Mouse (Mus musculus) CH12.LX (cell line): ENCODE results near the gene Wdr63. TPM values are rescaled to one million over a fixed set of nuclear protein-coding genes. Genes with fewer than 3 reads are reported as not detected.
A peak's percentile ranks its signal among the peaks of the same experiment; 100 is the strongest.

Experiments used
- DNase-seq: peaks from one replicate; pipeline ENCODE4 v3.0.0-alpha.2; 2013; ENCODE audit errors: extremely low read depth
- H3K27ac ChIP-seq: 2 replicates; pipeline ENCODE4 v1.5.1; 2012; ENCODE audit warnings: low read depth, mild to moderate bottlenecking, control low read depth, moderate library complexity; ENCODE audit not compliant: insufficient read depth
- H3K27me3 ChIP-seq: replicated peaks from 2 replicates; pipeline ENCODE3; 2012; ENCODE audit warnings: inconsistent platforms
- H3K36me3 ChIP-seq, 2 experiments: replicated peaks in 1 of 2; 2 replicates each; pipeline versions ENCODE3 to v1.6.1; 2012; ENCODE audit warnings: inconsistent platforms in 1 of 2, low read length in 1 of 2, mild to moderate bottlenecking in 1 of 2, mixed read lengths in 1 of 2, moderate library complexity in 1 of 2; ENCODE audit not compliant: control insufficient read depth in 1 of 2, insufficient read depth in 1 of 2
- H3K4me1 ChIP-seq, 2 experiments: 2 replicates each; pipeline ENCODE4 v1.6.1; 2012; ENCODE audit warnings: inconsistent platforms in 1 of 2, moderate library complexity in 1 of 2; ENCODE audit not compliant: insufficient read depth in 2 of 2, control insufficient read depth in 1 of 2
- H3K4me2 ChIP-seq: 2 replicates; pipeline ENCODE4 v1.6.1; 2012; ENCODE audit warnings: low read depth, mild to moderate bottlenecking, control low read depth; ENCODE audit not compliant: poor library complexity, insufficient read depth, severe bottlenecking
- H3K4me3 ChIP-seq, 3 experiments: fragments of 150-350 bp in 1 of 3; sonication (generic) in 1 of 3; replicated peaks in 1 of 3; 2 replicates each; pipeline versions ENCODE3 to v1.5.1; 2011 to 2012; ENCODE audit warnings: low read depth in 2 of 3, low read length in 2 of 3, mild to moderate bottlenecking in 2 of 3, moderate library complexity in 2 of 3, control low read depth in 1 of 3, improper control_type of control experiment in 1 of 3, inconsistent platforms in 1 of 3, mixed read lengths in 1 of 3; ENCODE audit not compliant: poor library complexity in 1 of 3
- H3K79me2 ChIP-seq: replicated peaks from 2 replicates; pipeline ENCODE4 v1.6.1; 2012; ENCODE audit warnings: mild to moderate bottlenecking, moderate library complexity; ENCODE audit not compliant: control insufficient read depth, poor library complexity, insufficient read depth, severe bottlenecking; ENCODE audit errors: extremely low read depth
- H3K9ac ChIP-seq: 2 replicates; pipeline ENCODE4 v1.6.1; 2012; ENCODE audit warnings: low read depth, mild to moderate bottlenecking, control low read depth, moderate library complexity; ENCODE audit not compliant: insufficient read depth
- H3K9me3 ChIP-seq: replicated peaks from 2 replicates; pipeline ENCODE3; 2012; ENCODE audit warnings: low read length, inconsistent platforms, mixed read lengths
- BHLHE40 ChIP-seq: IDR thresholded peaks from 2 replicates; pipeline ENCODE4 v1.6.1; 2011; ENCODE audit warnings: mild to moderate bottlenecking, low read depth, low read length, improper control_type of control experiment
- CHD1 ChIP-seq: IDR thresholded peaks from 2 replicates; pipeline ENCODE4 v1.6.1; 2012; ENCODE audit warnings: low read depth, low read length, improper control_type of control experiment, inconsistent platforms
- CHD2 ChIP-seq: IDR thresholded peaks from 2 replicates; pipeline ENCODE4 v1.6.1; 2011; ENCODE audit warnings: low read length, improper control_type of control experiment
- CTCF ChIP-seq, 2 experiments: IDR thresholded peaks in 1 of 2; conservative IDR thresholded peaks in 1 of 2; 2 replicates each; pipeline ENCODE4 v1.5.1; 2011 to 2012; ENCODE audit warnings: low read depth in 2 of 2, low read length in 2 of 2, improper control_type of control experiment in 1 of 2, inconsistent platforms in 1 of 2, mild to moderate bottlenecking in 1 of 2, moderate library complexity in 1 of 2
- E2F4 ChIP-seq: IDR thresholded peaks from 2 replicates; pipeline ENCODE4 v1.6.1; 2011; ENCODE audit warnings: low read depth, low read length, improper control_type of control experiment; ENCODE audit not compliant: insufficient replicate concordance
- ELF1 ChIP-seq: IDR thresholded peaks from 2 replicates; pipeline ENCODE4 v1.6.1; 2014; ENCODE audit warnings: low read depth, mild to moderate bottlenecking, inconsistent platforms, low read length, improper control_type of control experiment
- ETS1 ChIP-seq: conservative IDR thresholded peaks from 2 replicates; pipeline ENCODE4 v1.6.1; 2012; ENCODE audit warnings: low read depth, mild to moderate bottlenecking, inconsistent platforms, low read length, improper control_type of control experiment, moderate library complexity
- GABPA ChIP-seq: IDR thresholded peaks from 2 replicates; pipeline ENCODE4 v1.6.1; 2012; ENCODE audit warnings: low read depth, low read length, improper control_type of control experiment, inconsistent platforms; ENCODE audit not compliant: insufficient replicate concordance
- HCFC1 ChIP-seq: IDR thresholded peaks from 2 replicates; pipeline ENCODE4 v1.6.1; 2012; ENCODE audit warnings: low read depth, mild to moderate bottlenecking, inconsistent platforms, low read length, improper control_type of control experiment
- IRF4 ChIP-seq: IDR thresholded peaks from 2 replicates; pipeline ENCODE4 v1.6.1; 2014; ENCODE audit warnings: low read depth, mild to moderate bottlenecking, inconsistent platforms, low read length, improper control_type of control experiment
- JUN ChIP-seq: IDR thresholded peaks from 2 replicates; pipeline ENCODE4 v1.6.1; 2011; ENCODE audit warnings: low read depth, mild to moderate bottlenecking, low read length, improper control_type of control experiment, moderate library complexity; ENCODE audit not compliant: insufficient read depth
- JUND ChIP-seq: conservative IDR thresholded peaks from 2 replicates; pipeline ENCODE4 v1.6.1; 2011; ENCODE audit warnings: low read depth, low read length, improper control_type of control experiment
- KAT2A ChIP-seq: IDR thresholded peaks from 2 replicates; pipeline ENCODE4 v1.6.1; 2012; ENCODE audit warnings: low read length, improper control_type of control experiment, inconsistent platforms; ENCODE audit not compliant: insufficient replicate concordance
- MAFK ChIP-seq: IDR thresholded peaks from 2 replicates; pipeline ENCODE4 v1.6.1; 2011; ENCODE audit warnings: low read length, improper control_type of control experiment; ENCODE audit not compliant: insufficient replicate concordance
- MAX ChIP-seq: IDR thresholded peaks from 2 replicates; pipeline ENCODE4 v1.6.1; 2011; ENCODE audit warnings: low read length, improper control_type of control experiment
- MEF2A ChIP-seq: IDR thresholded peaks from 2 replicates; pipeline ENCODE4 v1.6.1; 2014; ENCODE audit warnings: low read depth, mild to moderate bottlenecking, inconsistent platforms, low read length, improper control_type of control experiment, borderline replicate concordance
- MXI1 ChIP-seq: IDR thresholded peaks from 2 replicates; pipeline ENCODE4 v1.6.1; 2011; ENCODE audit warnings: mild to moderate bottlenecking, low read depth, low read length, improper control_type of control experiment
- MYC ChIP-seq: IDR thresholded peaks from 2 replicates; pipeline ENCODE4 v1.6.1; 2011; ENCODE audit warnings: low read depth, mild to moderate bottlenecking, improper control_type of control experiment, low read length
- NELFE ChIP-seq: IDR thresholded peaks from 2 replicates; pipeline ENCODE4 v1.6.1; 2011; ENCODE audit warnings: low read depth, low read length, improper control_type of control experiment
- PAX5 ChIP-seq: IDR thresholded peaks from 2 replicates; pipeline ENCODE4 v1.6.1; 2012; ENCODE audit warnings: low read length, inconsistent platforms, mixed read lengths
- POLR2A ChIP-seq: IDR thresholded peaks from 2 replicates; pipeline ENCODE4 v1.6.1; 2011; ENCODE audit warnings: low read depth, mild to moderate bottlenecking, improper control_type of control experiment, low read length
- POLR2AphosphoS2 ChIP-seq: IDR thresholded peaks from 2 replicates; pipeline ENCODE4 v1.6.1; 2011; ENCODE audit warnings: low read depth, low read length, improper control_type of control experiment
- RCOR1 ChIP-seq: conservative IDR thresholded peaks from 2 replicates; pipeline ENCODE4 v1.6.1; 2012; ENCODE audit warnings: low read depth, mild to moderate bottlenecking, inconsistent platforms, low read length, improper control_type of control experiment
- SIN3A ChIP-seq: IDR thresholded peaks from 2 replicates; pipeline ENCODE4 v1.6.1; 2012; ENCODE audit warnings: low read length, improper control_type of control experiment, inconsistent platforms
- SMC3 ChIP-seq: IDR thresholded peaks from 2 replicates; pipeline ENCODE4 v1.6.1; 2011; ENCODE audit warnings: low read depth, low read length, improper control_type of control experiment
- TCF12 ChIP-seq: IDR thresholded peaks from 2 replicates; pipeline ENCODE4 v1.6.1; 2014; ENCODE audit warnings: low read depth, mild to moderate bottlenecking, inconsistent platforms, low read length, improper control_type of control experiment
- UBTF ChIP-seq: IDR thresholded peaks from 2 replicates; pipeline ENCODE4 v1.6.1; 2012; ENCODE audit warnings: low read depth, mild to moderate bottlenecking, inconsistent platforms, low read length, improper control_type of control experiment, moderate library complexity
- USF1 ChIP-seq: IDR thresholded peaks from 2 replicates; pipeline ENCODE4 v1.6.1; 2014; ENCODE audit warnings: low read depth, mild to moderate bottlenecking, inconsistent platforms, low read length, improper control_type of control experiment
- USF2 ChIP-seq: conservative IDR thresholded peaks from 2 replicates; pipeline ENCODE4 v1.6.1; 2011; ENCODE audit warnings: low read depth, low read length, improper control_type of control experiment
- ZKSCAN1 ChIP-seq: IDR thresholded peaks from 2 replicates; pipeline ENCODE4 v1.6.1; 2012; ENCODE audit warnings: low read depth, inconsistent platforms, low read length, improper control_type of control experiment, borderline replicate concordance
- ZMIZ1 ChIP-seq: IDR thresholded peaks from 2 replicates; pipeline ENCODE4 v1.6.1; 2012; ENCODE audit warnings: low read depth, mild to moderate bottlenecking, inconsistent platforms, low read length, improper control_type of control experiment
- ZNF384 ChIP-seq: IDR thresholded peaks from 2 replicates; pipeline ENCODE4 v1.6.1; 2012; ENCODE audit warnings: low read depth, low read length, improper control_type of control experiment, inconsistent platforms
- dilution Hi-C: fragments of 300-500 bp; cut with MboI; formaldehyde crosslinking; loops from 2 replicates; pipeline ENCODE4 v1.14.3; 2020; ENCODE audit warnings: low sequenced_read_pairs; ENCODE audit not compliant: extremely low pct_unique_long_range_greater_than_20kb, extremely low pct_ligation_motif_present
- in situ Hi-C: fragments of 300-500 bp; cut with MboI; formaldehyde crosslinking; loops from 3 replicates; pipeline ENCODE4 v1.14.3; 2019; ENCODE audit warnings: low sequenced_read_pairs, low pct_ligation_motif_present, low pct_unique_long_range_greater_than_20kb, mixed read lengths
- polyA plus RNA-seq: library from polyadenylated mRNA; unstranded; fragments of >175 nt; gene quantifications from 2 replicates; pipeline ENCODE4 v1.2.1, GENCODE M21; 2012; ENCODE audit warnings: low read depth; ENCODE audit not compliant: insufficient read length
- total RNA-seq, 2 experiments: library from RNA; depleted of rRNA; stranded (reverse); fragments of 300-350 nt in 1 of 2; fragments of >200 nt in 1 of 2; gene quantifications; 2 replicates each; pipeline ENCODE4 v1.2.3; 2012 to 2014

Gene Wdr63
- total and polyA plus RNA-seq, 3 experiments = not detected

GRCm38 (mm10) chr3:146140276-146140675, 32.3 kb upstream of the Wdr63 start:
- dilution Hi-C loops (no loop called here), in situ Hi-C loops (no loop called here)
- no peak overlapping the region for H3K9ac ChIP-seq
- no peaks in the 10 kb centered on the region for H3K27me3 ChIP-seq
- no peaks in the 10 kb centered on the region for H3K79me2 ChIP-seq
- no peak for TF ChIP-seq RCOR1
- TF ChIP-seq POLR2A = no peak
- no peak for TF ChIP-seq ETS1
- no peak for TF ChIP-seq KAT2A
- no peak for TF ChIP-seq UBTF
- TF ChIP-seq MXI1 = no peak
- no peak for TF ChIP-seq BHLHE40
- no peak for TF ChIP-seq GABPA
- no peaks in the 10 kb centered on the region for H3K9me3 ChIP-seq
- H3K27ac ChIP-seq = no peak overlapping the region
- no peak for DNase-seq
- H3K4me1 ChIP-seq = peaks cover 9 to 19% of the 10 kb centered on the region in 2 experiments
- H3K36me3 ChIP-seq = peaks cover 0 to 10% of the 10 kb centered on the region in 2 experiments
- H3K4me2 ChIP-seq = no peak overlapping the region
- H3K4me3 ChIP-seq = no peak overlapping the region

GRCm38 (mm10) chr3:146136422-146136821, 28.5 kb upstream of the Wdr63 start:
- dilution Hi-C loops (no loop called here), in situ Hi-C loops (loop anchor here (5.0 kb wide), 1 partner anchor 41 kb away; no protein-coding TSS in a partner anchor)
- H3K27ac ChIP-seq = no peak overlapping the region
- peaks cover 15 to 28% of the 10 kb centered on the region in 2 experiments for H3K4me1 ChIP-seq
- no peaks in the 10 kb centered on the region for H3K79me2 ChIP-seq
- no peak overlapping the region for H3K4me3 ChIP-seq
- H3K36me3 ChIP-seq = peaks cover 2 to 19% of the 10 kb centered on the region in 2 experiments
- H3K9ac ChIP-seq = no peak overlapping the region
- H3K4me2 ChIP-seq = no peak overlapping the region
- H3K27me3 ChIP-seq = no peaks in the 10 kb centered on the region
- peaks cover 12% of the 10 kb centered on the region for H3K9me3 ChIP-seq
- DNase-seq = peak; percentile 60
- no peak for TF ChIP-seq USF2
- no peak for TF ChIP-seq JUN
- no peak for TF ChIP-seq JUND
- peak; percentile 41; the same call in 1 of the 2 replicates for TF ChIP-seq HCFC1
- TF ChIP-seq MAX = peak; percentile 52; the same call in 1 of the 2 replicates
- peak; percentile 94 for TF ChIP-seq SMC3
- TF ChIP-seq NELFE = peak; percentile 68; the same call in 1 of the 2 replicates
- no peak for TF ChIP-seq USF1
- peak; percentile 70 for TF ChIP-seq IRF4
- TF ChIP-seq KAT2A = 0 out of 2 replicates have a peak, but pooled peaks have one; percentile 35
- TF ChIP-seq SIN3A = peak; percentile 55; the same call in 1 of the 2 replicates
- peak; percentile 33; the same call in 1 of the 2 replicates for TF ChIP-seq TCF12
- TF ChIP-seq PAX5 = no peak
- TF ChIP-seq MAFK = no peak
- TF ChIP-seq ZNF384 = no peak; the same call in 1 of the 2 replicates
- no peak for TF ChIP-seq ELF1
- no peak for TF ChIP-seq CHD2
- TF ChIP-seq E2F4 = no peak
- no peak for TF ChIP-seq ETS1
- TF ChIP-seq POLR2AphosphoS2 = no peak
- no peak for TF ChIP-seq ZKSCAN1
- no peak for TF ChIP-seq ZMIZ1
- peak; percentile 44; the same call in 1 of the 2 replicates for TF ChIP-seq BHLHE40
- TF ChIP-seq POLR2A = no peak
- no peak for TF ChIP-seq CHD1
- no peak for TF ChIP-seq RCOR1
- TF ChIP-seq CTCF (conservative IDR thresholded peaks at IDR 0.05 in 1 of 2, IDR thresholded peaks at IDR 0.05 in 1 of 2; ENCODE audit: low read depth in 2 of 2, low read length in 2 of 2) = peak; percentile 53 to 86; a peak in 3 of 4 replicates
- no peak for TF ChIP-seq UBTF
- peak; percentile 76 for TF ChIP-seq MYC
- 0 out of 2 replicates have a peak, but pooled peaks have one; percentile 29 for TF ChIP-seq MEF2A
